Mouse (Mus musculus): ENCODE data around the gene Aprt. TPM values are rescaled to one million over a fixed set of nuclear protein-coding genes. Genes with fewer than 3 reads are reported as not detected.

Aprt gene
- total and polyA plus RNA-seq, 3 experiments: 239 to 287 TPM; not detected in 1

DNA sequence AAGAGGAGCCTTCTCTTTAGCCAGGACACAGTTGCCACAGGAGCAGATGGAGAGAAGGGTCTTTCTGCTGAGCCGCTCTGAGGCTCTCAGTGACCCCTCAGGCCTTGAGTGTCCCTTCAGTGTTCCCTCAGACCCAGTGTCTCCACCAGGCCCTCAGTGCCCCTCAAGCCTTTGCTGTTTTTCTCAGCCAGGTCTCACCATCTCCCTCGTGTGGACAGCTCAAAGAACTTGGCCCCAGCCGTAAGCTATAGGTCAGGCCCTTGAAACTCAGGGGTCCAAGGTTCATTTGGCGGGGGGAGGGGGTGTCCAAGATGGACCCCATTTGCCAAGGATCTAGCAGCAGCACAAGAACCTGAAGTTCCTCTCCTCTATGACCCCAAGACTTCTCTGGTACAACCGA lies 47.9 kb upstream of the Aprt start:
- Histone ChIP-seq H3K9ac (ENCODE audit: control insufficient read depth, low read depth, low read length, poor library complexity, severe bottlenecking) (no peak overlapping the region), H3K9me3 (replicated peaks; ENCODE audit: insufficient read depth, low read length) (no peaks in the 10 kb centered on the region), H3K4me3 (ENCODE audit: control insufficient read depth in 1 of 2, insufficient read depth in 1 of 2, low read depth in 2 of 2, low read length in 2 of 2) (no peak overlapping the region), H3K36me3 (ENCODE audit: control insufficient read depth in 1 of 2, insufficient read depth in 2 of 2, low read length in 2 of 2) (no peaks in the 10 kb centered on the region), H3K27ac (ENCODE audit: control insufficient read depth, low read depth, low read length) (no peak overlapping the region), H3K79me2 (ENCODE audit: control insufficient read depth, insufficient read depth, low read length, poor library complexity) (no peaks in the 10 kb centered on the region), H3K27me3 (ENCODE audit: control insufficient read depth in 1 of 2, insufficient read depth in 2 of 2, low read length in 2 of 2) (no peaks in the 10 kb centered on the region), H3K4me1 (ENCODE audit: control insufficient read depth in 1 of 2, insufficient read depth in 2 of 2, low read length in 2 of 2) (no peaks in the 10 kb centered on the region)
- TF ChIP-seq SIN3A (IDR thresholded peaks at IDR 0.05; ENCODE audit: low read length) (no peak), POLR2AphosphoS2 (IDR thresholded peaks at IDR 0.05; ENCODE audit: low read length) (no peak), POLR2AphosphoS5 (IDR thresholded peaks at IDR 0.05; ENCODE audit: borderline replicate concordance, low read depth, low read length) (no peak), MAZ (IDR thresholded peaks at IDR 0.05; ENCODE audit: low read depth, low read length) (no peak), ETS1 (IDR thresholded peaks at IDR 0.05; ENCODE audit: low read depth, low read length) (no peak), CTCF (IDR thresholded peaks at IDR 0.05 in 2 of 3, conservative IDR thresholded peaks at IDR 0.05 in 1 of 3; ENCODE audit: control insufficient read depth in 1 of 3, insufficient read depth in 1 of 3, low read depth in 2 of 3, low read length in 3 of 3, poor library complexity in 1 of 3, severe bottlenecking in 1 of 3) (peak in 1 of 3 experiments; percentile 17; a peak in 2 of 6 replicates)
- DNase-seq (ENCODE audit: low read depth, low spot score): peak; percentile 27

DNA sequence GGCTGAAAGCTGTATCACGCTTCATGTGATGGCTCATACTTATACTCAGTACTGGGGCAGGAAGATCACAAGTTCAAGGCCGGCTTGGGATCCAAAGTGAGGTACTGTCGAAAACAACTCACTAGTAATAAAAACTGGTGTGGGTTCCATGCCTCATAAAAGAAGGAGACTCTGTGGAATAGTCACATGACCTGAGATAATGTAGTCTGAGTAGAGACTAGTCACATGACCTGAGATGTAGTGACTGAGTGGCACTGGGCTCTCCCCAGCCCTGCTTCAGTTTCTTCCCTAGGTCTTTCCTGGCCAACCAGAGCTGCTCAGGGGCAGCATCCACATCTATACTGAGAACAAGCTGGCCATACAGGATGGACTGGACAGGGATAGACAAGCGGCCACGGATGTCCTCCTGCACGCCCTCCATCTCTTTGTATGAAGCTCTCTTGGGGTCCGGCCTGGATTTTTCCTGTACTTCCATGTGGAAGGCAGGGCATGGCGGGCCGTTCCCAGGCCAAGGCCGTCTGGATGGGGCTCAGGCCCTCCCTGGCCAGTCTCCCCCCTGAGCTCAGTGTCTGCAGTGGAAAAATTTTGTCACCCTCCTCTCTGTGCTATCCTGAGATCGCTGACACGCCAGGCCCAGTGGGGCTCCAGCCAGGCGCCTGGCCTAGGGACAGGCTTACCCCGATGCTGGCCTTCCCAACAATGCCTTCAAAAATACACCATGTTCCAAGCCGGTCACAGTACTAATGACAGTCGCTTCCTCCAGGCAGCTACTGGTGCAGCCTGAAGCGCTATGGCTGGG lies 47.3 kb upstream of the Aprt start:
- peak; percentile 25 for DNase-seq (ENCODE audit: low read depth, low spot score)

DNA sequence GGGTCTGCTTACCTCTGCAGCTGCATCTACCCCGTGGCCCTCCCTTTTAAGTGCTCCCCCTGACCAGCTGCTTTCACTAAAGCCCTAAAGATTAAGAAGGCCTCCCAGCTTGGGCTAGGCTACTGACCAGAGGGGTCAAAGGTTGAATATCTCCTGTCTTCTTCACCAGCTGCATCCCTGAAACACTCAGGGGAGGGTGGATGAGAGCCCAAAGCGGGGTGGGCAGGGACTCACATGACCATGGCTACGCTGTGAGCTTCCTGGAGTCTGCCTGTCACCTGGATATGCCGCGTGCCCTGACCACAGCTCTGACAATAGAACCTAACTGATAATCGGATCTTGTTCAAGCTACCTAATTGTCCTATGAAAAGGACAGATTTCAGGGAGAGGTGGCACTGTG lies 46.0 kb upstream of the Aprt start, which contains the start of gene Pabpn1l:
Gene Pabpn1l (minus strand): TSS at position 13 of the 400 bp plus-strand sequence.
- H3K9me3 ChIP-seq (replicated peaks; ENCODE audit: insufficient read depth, low read length): no peaks in the 10 kb centered on the region
- no peak within 1 kb of the TSS for H3K9ac ChIP-seq (ENCODE audit: control insufficient read depth, low read depth, low read length, poor library complexity, severe bottlenecking)
- peaks cover 8 to 12% of the 10 kb centered on the region in 2 experiments for H3K4me1 ChIP-seq (ENCODE audit: control insufficient read depth in 1 of 2, insufficient read depth in 2 of 2, low read length in 2 of 2)
- H3K4me3 ChIP-seq (ENCODE audit: control insufficient read depth in 1 of 2, insufficient read depth in 1 of 2, low read depth in 2 of 2, low read length in 2 of 2): no peak within 1 kb of the TSS
- H3K36me3 ChIP-seq (ENCODE audit: control insufficient read depth in 1 of 2, insufficient read depth in 2 of 2, low read length in 2 of 2): no peaks in the 10 kb centered on the region; a peak in 1 of 4 replicates
- no peaks in the 10 kb centered on the region for H3K27me3 ChIP-seq (ENCODE audit: control insufficient read depth in 1 of 2, insufficient read depth in 2 of 2, low read length in 2 of 2)
- no peaks in the 10 kb centered on the region for H3K79me2 ChIP-seq (ENCODE audit: control insufficient read depth, insufficient read depth, low read length, poor library complexity)
- DNase-seq (ENCODE audit: low read depth, low spot score): no peak
- H3K27ac ChIP-seq (ENCODE audit: control insufficient read depth, low read depth, low read length): no peak within 1 kb of the TSS
- TF ChIP-seq HCFC1 (IDR thresholded peaks at IDR 0.05; ENCODE audit: low read depth, low read length) (no peak), ZNF384 (IDR thresholded peaks at IDR 0.05; ENCODE audit: low read depth, low read length) (no peak), EP300 (IDR thresholded peaks at IDR 0.05; ENCODE audit: low read depth in 1 of 2, low read length in 2 of 2) (no peak), BHLHE40 (IDR thresholded peaks at IDR 0.05; ENCODE audit: borderline replicate concordance, low read depth, low read length) (no peak), E2F4 (IDR thresholded peaks at IDR 0.05; ENCODE audit: borderline replicate concordance, low read depth, low read length) (no peak), MAFK (IDR thresholded peaks at IDR 0.05; ENCODE audit: borderline replicate concordance, low read depth, low read length) (no peak), ZC3H11A (IDR thresholded peaks at IDR 0.05; ENCODE audit: low read depth, low read length) (no peak), MXI1 (IDR thresholded peaks at IDR 0.05; ENCODE audit: low read depth, low read length) (no peak), MEF2A (IDR thresholded peaks at IDR 0.05; ENCODE audit: extremely low read depth, insufficient replicate concordance, low read depth, low read length, poor library complexity, severe bottlenecking) (no peak), CHD2 (IDR thresholded peaks at IDR 0.05; ENCODE audit: low read length) (no peak), USF2 (IDR thresholded peaks at IDR 0.05; ENCODE audit: borderline replicate concordance in 1 of 2, insufficient read depth in 1 of 2, low read depth in 1 of 2, low read length in 2 of 2) (no peak), GATA1 (IDR thresholded peaks at IDR 0.05; ENCODE audit: low read depth, low read length) (no peak), ZMIZ1 (IDR thresholded peaks at IDR 0.05; ENCODE audit: low read depth, low read length) (no peak), TCF12 (IDR thresholded peaks at IDR 0.05; ENCODE audit: low read depth, low read length) (no peak), POLR2AphosphoS5 (IDR thresholded peaks at IDR 0.05; ENCODE audit: borderline replicate concordance, low read depth, low read length) (no peak)

More for the DNA sequence above, 47.3 kb upstream of the Aprt start:
- Histone ChIP-seq H3K36me3 (ENCODE audit: control insufficient read depth in 1 of 2, insufficient read depth in 2 of 2, low read length in 2 of 2) (no peaks in the 10 kb centered on the region), H3K4me1 (ENCODE audit: control insufficient read depth in 1 of 2, insufficient read depth in 2 of 2, low read length in 2 of 2) (peaks cover under 1% of the 10 kb centered on the region in 2 experiments; a peak in 1 of 4 replicates), H3K9ac (ENCODE audit: control insufficient read depth, low read depth, low read length, poor library complexity, severe bottlenecking) (no peak overlapping the region), H3K27me3 (ENCODE audit: control insufficient read depth in 1 of 2, insufficient read depth in 2 of 2, low read length in 2 of 2) (no peaks in the 10 kb centered on the region), H3K79me2 (ENCODE audit: control insufficient read depth, insufficient read depth, low read length, poor library complexity) (no peaks in the 10 kb centered on the region), H3K4me3 (ENCODE audit: control insufficient read depth in 1 of 2, insufficient read depth in 1 of 2, low read depth in 2 of 2, low read length in 2 of 2) (no peak overlapping the region), H3K27ac (ENCODE audit: control insufficient read depth, low read depth, low read length) (no peak overlapping the region), H3K9me3 (replicated peaks; ENCODE audit: insufficient read depth, low read length) (no peaks in the 10 kb centered on the region)
- TF ChIP-seq POLR2AphosphoS2 (IDR thresholded peaks at IDR 0.05; ENCODE audit: low read length) (no peak), CHD2 (IDR thresholded peaks at IDR 0.05; ENCODE audit: low read length) (no peak), POLR2AphosphoS5 (IDR thresholded peaks at IDR 0.05; ENCODE audit: borderline replicate concordance, low read depth, low read length) (no peak), NRF1 (IDR thresholded peaks at IDR 0.05; ENCODE audit: insufficient read depth, low read depth, low read length, poor library complexity, severe bottlenecking) (no peak), MYC (IDR thresholded peaks at IDR 0.05; ENCODE audit: low read depth, low read length) (no peak), TCF12 (IDR thresholded peaks at IDR 0.05; ENCODE audit: low read depth, low read length) (no peak), USF2 (IDR thresholded peaks at IDR 0.05; ENCODE audit: borderline replicate concordance in 1 of 2, insufficient read depth in 1 of 2, low read depth in 1 of 2, low read length in 2 of 2) (0 out of 4 replicates have a peak, but pooled peaks of 1 of the 2 experiments have one; percentile 38), ZNF384 (IDR thresholded peaks at IDR 0.05; ENCODE audit: low read depth, low read length) (no peak), NELFE (IDR thresholded peaks at IDR 0.05; ENCODE audit: low read depth, low read length) (no peak), USF1 (IDR thresholded peaks at IDR 0.05; ENCODE audit: low read depth, low read length) (peak; percentile 85)

Data from MEL (cell line).